Comparison of ENCODE assay signal across 13 mouse cellular contexts in the genomic region with DNA sequence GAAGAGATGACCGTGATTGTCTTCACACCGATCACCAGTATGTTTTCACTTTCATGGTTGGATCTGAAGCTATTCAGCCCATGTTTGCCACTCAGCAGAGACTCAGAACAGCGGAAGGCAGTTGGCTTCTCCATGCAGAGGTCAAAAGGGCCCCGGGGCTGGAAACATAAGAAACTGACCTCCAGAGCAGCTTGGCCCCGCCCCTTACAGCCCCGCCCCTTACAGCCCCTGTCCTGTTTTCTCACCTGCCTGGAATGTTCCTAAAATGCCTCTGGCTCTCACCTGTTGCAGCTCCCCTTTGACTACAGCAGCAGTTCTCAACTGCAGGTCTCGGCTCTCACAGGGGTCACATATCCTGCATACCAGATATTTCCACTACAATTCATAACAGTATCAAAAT. TPM values are rescaled to one million over a fixed set of nuclear protein-coding genes. Genes with fewer than 3 reads are reported as not detected.
A peak's percentile ranks its signal among the peaks of the same experiment; 100 is the strongest.
DNase-seq lines count a peak whose midpoint lies in the region; ATAC-seq and TF ChIP-seq lines count a peak whose summit lies in the region.
"Had no signal": no experiment of that assay in that cellular context is flagged by ENCODE, and none has a peak within 500 bp of the region (broad histone marks: within the 10 kb centered on the region; RNA-seq: fewer than 3 reads in every experiment).

No protein-coding gene starts in this region.

- ATAC-seq in heart, embryonic 14.5 days (ENCODE audit: insufficient number of reproducible peaks, insufficient read depth, low FRiP score, low read depth), result no peak
- ATAC-seq in intestine, postnatal 0 days, result no peak
- ATAC-seq in liver, embryonic 13.5 days (ENCODE audit: low read depth), result no peak

- H3K9ac ChIP-seq in heart, embryonic 14.5 days (ENCODE audit: low read length), result no peak overlapping the region
- no peak overlapping the region for H3K9ac ChIP-seq in intestine, postnatal 0 days (ENCODE audit: low read depth, low read length)
- no peak overlapping the region for H3K9ac ChIP-seq in liver, embryonic 13.5 days

- H3K4me1 ChIP-seq in heart, embryonic 14.5 days (ENCODE audit: control insufficient read depth in 2 of 2, insufficient read depth in 2 of 2, low read length in 2 of 2), result peaks cover 27 to 43% of the 10 kb centered on the region in 2 experiments
- H3K4me1 ChIP-seq in heart, embryonic 10.5 days, result peaks cover 47% of the 10 kb centered on the region
- no peaks in the 10 kb centered on the region; the same call in 1 of the 2 replicates for H3K4me1 ChIP-seq in intestine, postnatal 0 days (replicated peaks; ENCODE audit: control insufficient read depth, insufficient read depth, low read length)
- peaks cover 19% of the 10 kb centered on the region for H3K4me1 ChIP-seq in liver, embryonic 13.5 days (replicated peaks)

- no peaks in the 10 kb centered on the region for H3K36me3 ChIP-seq in heart, embryonic 14.5 days (ENCODE audit: control insufficient read depth, insufficient read depth, low read length)
- no peaks in the 10 kb centered on the region for H3K36me3 ChIP-seq in heart, embryonic 10.5 days
- no peaks in the 10 kb centered on the region for H3K36me3 ChIP-seq in intestine, postnatal 0 days (ENCODE audit: control insufficient read depth, insufficient read depth)
- no peaks in the 10 kb centered on the region for H3K36me3 ChIP-seq in liver, embryonic 13.5 days

- no peaks in the 10 kb centered on the region for H3K27me3 ChIP-seq in heart, embryonic 14.5 days (ENCODE audit: control insufficient read depth, insufficient read depth, low read length)
- H3K27me3 ChIP-seq in heart, embryonic 10.5 days (ENCODE audit: insufficient read depth, poor library complexity, severe bottlenecking), result no peaks in the 10 kb centered on the region
- no peaks in the 10 kb centered on the region for H3K27me3 ChIP-seq in intestine, postnatal 0 days (replicated peaks; ENCODE audit: control insufficient read depth, insufficient read depth, low read length)
- H3K27me3 ChIP-seq in liver, embryonic 13.5 days, result no peaks in the 10 kb centered on the region

- H3K4me2 ChIP-seq in heart, embryonic 14.5 days (ENCODE audit: low read length), result peak overlapping the region; percentile 21; the same call in 1 of the 2 replicates
- H3K4me2 ChIP-seq in intestine, postnatal 0 days (replicated peaks; ENCODE audit: low read depth), result peak overlapping the region; percentile 25
- peak overlapping the region; percentile 55 for H3K4me2 ChIP-seq in liver, embryonic 13.5 days

- DNase-seq in heart, embryonic 10.5 days (ENCODE audit: low spot score), result no peak
- peak; percentile 64 for DNase-seq in ES-CJ7 (ENCODE audit: low read depth, low spot score)
- DNase-seq in liver, embryonic 13.5 days, result no peak
- no peak for DNase-seq in gastrocnemius, adult 8-10 months (ENCODE audit: low spot score in 2 of 2)
- DNase-seq in adrenal gland, adult 8-10 months, result no peak
- DNase-seq in natural killer cell, adult 2 months (ENCODE audit: low spot score in 2 of 2), result no peak
- DNase-seq: adrenal gland, adult 2 months; B cell, adult 2 months; cerebellum, postnatal 10 days; right cerebral cortex, postnatal 14 days had no signal

- H3K27ac ChIP-seq in heart, embryonic 14.5 days (replicated peaks in 1 of 2; ENCODE audit: control insufficient read depth in 1 of 2, insufficient read depth in 1 of 2, low read depth in 2 of 2, low read length in 2 of 2), result no peak overlapping the region
- H3K27ac ChIP-seq in heart, embryonic 10.5 days, result no peak overlapping the region
- H3K27ac ChIP-seq in intestine, postnatal 0 days (ENCODE audit: low read depth, low read length), result no peak overlapping the region
- H3K27ac ChIP-seq in liver, embryonic 13.5 days, result no peak overlapping the region

- 32% methylated on average over 7 of the region's 7 CpGs for WGBS in heart, embryonic 14.5 days
- 40% methylated on average over 7 of the region's 7 CpGs for WGBS in heart, embryonic 10.5 days
- WGBS in intestine, postnatal 0 days, result 28% methylated on average over 7 of the region's 7 CpGs
- WGBS in liver, embryonic 13.5 days (ENCODE audit: insufficient replicate concordance), result 29% methylated on average over 7 of the region's 7 CpGs

- H3K9me3 ChIP-seq in heart, embryonic 14.5 days (ENCODE audit: control insufficient read depth, low read length), result no peaks in the 10 kb centered on the region
- H3K9me3 ChIP-seq in heart, embryonic 10.5 days, result no peaks in the 10 kb centered on the region
- H3K9me3 ChIP-seq in intestine, postnatal 0 days (ENCODE audit: control insufficient read depth), result no peaks in the 10 kb centered on the region
- no peaks in the 10 kb centered on the region for H3K9me3 ChIP-seq in liver, embryonic 13.5 days (replicated peaks)

- no peak overlapping the region for H3K4me3 ChIP-seq in heart, embryonic 14.5 days (ENCODE audit: control insufficient read depth in 1 of 2, insufficient read depth in 1 of 2, low read depth in 1 of 2, low read length in 2 of 2)
- no peak overlapping the region for H3K4me3 ChIP-seq in heart, embryonic 10.5 days
- no peak overlapping the region for H3K4me3 ChIP-seq in intestine, postnatal 0 days (ENCODE audit: low read depth, low read length)
- peak overlapping the region; percentile 23 for H3K4me3 ChIP-seq in liver, embryonic 13.5 days (replicated peaks)
- H3K4me3 ChIP-seq: myocyte had no signal

- TF ChIP-seq CTCF in intestine, postnatal 0 days (IDR thresholded peaks at IDR 0.05; ENCODE audit: low read depth), result no peak

RNA-seq across cellular contexts. Expression of a gene that starts 29.5 kb away (rescaled TPM):
- 55.0 and 62.4 TPM in 2 replicates for polyA plus RNA-seq in heart, embryonic 14.5 days (2014; fragmentation: Nextera tagmentation; extraction: Ambion mirVana)
- 21.8 and 27.6 TPM in 2 replicates for polyA plus RNA-seq in heart, embryonic 10.5 days (2016; fragmentation: Nextera tagmentation; extraction: Ambion mirVana)
- 28.7 and 31.7 TPM in 2 replicates for polyA plus RNA-seq in intestine, postnatal 0 days (2015; fragmentation: Nextera tagmentation; extraction: Ambion mirVana)
- polyA plus RNA-seq in liver, embryonic 13.5 days (2015; fragmentation: Nextera tagmentation; extraction: Ambion mirVana), result 13.6 and 15.6 TPM in 2 replicates
- 10 to 100 TPM; 62.4 to 75.3 (median 67.2) TPM for total RNA-seq in gastrocnemius, adult 8-10 months (2022)
- total RNA-seq in adrenal gland, adult 8-10 months (2022), result 100 to 1,000 TPM in 3 of 4 experiments, 10 to 100 TPM in 1; 91.2 to 155 (median 133) TPM
